Mouse (Mus musculus) embryonic fibroblast, embryonic 13.5 days (primary cell): ENCODE measurements around the gene H2al1c. TPM values are rescaled to one million over a fixed set of nuclear protein-coding genes. Genes with fewer than 3 reads are reported as not detected.
"Not testable (repeated sequence)": the region's sequence is repeated elsewhere in the genome, so short reads cannot be mapped to it uniquely, and the experiment has no call there.

ENCODE experiments used
- H3K27ac ChIP-seq: 2 replicates; pipeline ENCODE4 v1.5.1; 2012; ENCODE audit warnings: low read length, control low read depth, inconsistent platforms; ENCODE audit not compliant: insufficient read depth
- H3K4me1 ChIP-seq: 2 replicates; pipeline ENCODE4 v1.6.1; 2011; ENCODE audit warnings: low read length; ENCODE audit not compliant: control insufficient read depth, insufficient read depth
- H3K4me3 ChIP-seq: 2 replicates; pipeline ENCODE4 v1.5.1; 2011; ENCODE audit warnings: mild to moderate bottlenecking, control low read depth, low read length; ENCODE audit not compliant: insufficient read depth
- CTCF ChIP-seq: IDR thresholded peaks from 2 replicates; pipeline ENCODE4 v1.5.1; 2011; ENCODE audit warnings: mild to moderate bottlenecking, control low read depth, low read length, moderate library complexity, borderline replicate concordance; ENCODE audit not compliant: insufficient read depth
- POLR2A ChIP-seq: IDR thresholded peaks from 2 replicates; pipeline ENCODE4 v1.6.1; 2011; ENCODE audit warnings: low read depth, mild to moderate bottlenecking, control low read depth, low read length, moderate library complexity
- polyA plus RNA-seq: library from polyadenylated mRNA; stranded (reverse); fragments of >200 nt; gene quantifications from 2 replicates; pipeline ENCODE4 v1.2.4, GENCODE M21; 2011; ENCODE audit warnings: low read depth; ENCODE audit not compliant: missing spikeins, insufficient read length

The H2al1c gene
- polyA plus RNA-seq, 1 experiment = not detected

DNA sequence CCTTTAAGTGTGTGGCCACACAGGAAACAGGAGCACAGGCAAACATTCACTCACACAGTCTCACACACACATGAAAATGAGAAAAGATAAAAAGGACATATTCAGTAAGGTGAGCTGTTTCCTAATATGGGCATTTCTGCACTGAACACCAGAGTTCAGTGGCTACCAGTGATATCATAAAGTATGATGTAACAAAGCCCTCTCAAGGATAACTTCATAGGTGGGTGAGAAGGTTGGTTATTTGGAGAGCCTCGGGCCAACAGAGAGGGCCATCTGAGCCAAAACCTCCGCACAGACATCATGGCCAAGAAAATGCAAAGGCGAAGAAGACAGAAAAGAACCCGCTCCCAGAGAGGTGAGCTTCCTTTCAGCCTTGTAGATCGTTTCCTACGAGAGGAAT, 15.7 kb downstream of the H2al1c start, which contains the start of gene H2al1h:
Gene H2al1h (plus strand): TSS at position 301 of the 400 bp plus-strand sequence.
- H3K4me3 ChIP-seq, H3K4me1 ChIP-seq, H3K27ac ChIP-seq: not testable (repeated sequence)

DNA sequence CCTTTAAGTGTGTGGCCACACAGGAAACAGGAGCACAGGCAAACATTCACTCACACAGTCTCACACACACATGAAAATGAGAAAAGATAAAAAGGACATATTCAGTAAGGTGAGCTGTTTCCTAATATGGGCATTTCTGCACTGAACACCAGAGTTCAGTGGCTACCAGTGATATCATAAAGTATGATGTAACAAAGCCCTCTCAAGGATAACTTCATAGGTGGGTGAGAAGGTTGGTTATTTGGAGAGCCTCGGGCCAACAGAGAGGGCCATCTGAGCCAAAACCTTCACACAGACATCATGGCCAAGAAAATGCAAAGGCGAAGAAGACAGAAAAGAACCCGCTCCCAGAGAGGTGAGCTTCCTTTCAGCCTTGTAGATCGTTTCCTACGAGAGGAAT, 18.9 kb downstream of the H2al1c start, which contains the start of gene H2al1i:
Gene H2al1i (plus strand): TSS at position 301 of the 400 bp plus-strand sequence.
- not testable (repeated sequence) for H3K4me3 ChIP-seq, H3K4me1 ChIP-seq, H3K27ac ChIP-seq

DNA sequence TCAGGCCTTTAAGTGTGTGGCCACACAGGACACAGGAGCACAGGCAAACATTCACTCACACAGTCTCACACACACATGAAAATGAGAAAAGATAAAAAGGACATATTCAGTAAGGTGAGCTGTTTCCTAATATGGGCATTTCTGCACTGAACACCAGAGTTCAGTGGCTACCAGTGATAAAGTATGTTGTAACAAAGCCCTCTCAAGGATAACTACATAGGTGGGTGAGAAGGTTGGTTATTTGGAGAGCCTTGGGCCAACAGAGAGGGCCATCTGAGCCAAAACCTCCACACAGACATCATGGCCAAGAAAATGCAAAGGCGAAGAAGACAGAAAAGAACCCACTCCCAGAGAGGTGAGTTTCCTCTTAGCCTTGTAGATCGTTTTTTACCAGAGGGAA, 22.1 kb downstream of the H2al1c start, which contains the start of gene H2al1j:
Gene H2al1j (plus strand): TSS at position 301 of the 400 bp plus-strand sequence.
- not testable (repeated sequence) for H3K4me3 ChIP-seq, H3K4me1 ChIP-seq, H3K27ac ChIP-seq

DNA sequence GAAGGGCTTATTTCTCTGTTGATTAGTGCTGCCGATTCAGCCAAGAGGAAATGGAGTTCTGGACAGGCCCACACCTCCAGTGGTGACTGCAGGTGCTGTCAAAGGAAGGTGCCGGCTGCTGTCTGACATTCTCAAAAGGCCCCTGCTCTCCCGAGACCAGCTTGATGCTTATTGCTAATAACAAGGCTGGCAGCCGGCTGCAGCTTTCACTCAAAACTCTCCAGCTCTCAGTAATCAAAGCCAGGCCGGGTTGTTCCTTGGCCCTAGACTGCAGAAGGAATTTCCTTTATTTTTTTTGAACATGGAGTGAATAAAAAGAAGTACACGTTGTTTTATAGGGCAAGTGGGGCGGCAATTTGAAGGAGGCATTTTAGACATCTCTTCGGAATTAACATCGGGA, 40.3 kb downstream of the H2al1c start:
- Histone ChIP-seq H3K4me3 (no peak overlapping the region), H3K27ac (no peak overlapping the region), H3K4me1 (no peaks in the 10 kb centered on the region)
- no peak for TF ChIP-seq POLR2A
- no peak for TF ChIP-seq CTCF

DNA sequence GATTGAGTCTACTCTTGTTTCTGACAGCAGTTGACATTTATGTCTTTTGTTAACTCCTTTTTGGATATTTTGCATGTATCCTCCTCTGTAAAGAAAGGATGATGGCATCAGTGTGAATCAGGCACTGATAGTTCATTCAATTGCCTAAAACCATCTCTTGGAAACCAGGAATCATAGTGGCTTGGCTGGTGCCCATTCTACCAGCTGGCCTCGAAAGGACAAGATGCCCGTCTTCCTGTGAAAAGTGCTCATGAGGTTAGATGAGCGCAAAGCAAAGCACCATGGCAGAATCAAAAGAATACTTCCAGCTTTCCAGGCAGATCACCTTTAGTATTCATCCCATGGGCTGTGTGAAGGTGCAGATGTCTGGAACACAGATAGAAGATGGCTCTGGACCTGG, 41.3 kb downstream of the H2al1c start:
- no peak overlapping the region for H3K27ac ChIP-seq
- TF ChIP-seq CTCF (no peak), POLR2A (no peak)
- no peak overlapping the region for H3K4me3 ChIP-seq
- H3K4me1 ChIP-seq = no peaks in the 10 kb centered on the region

Other genes starting within 250 kb of the H2al1c start
- not detected in 2 replicates for gene H2al1a, start 6.4 kb upstream of the H2al1c start, polyA plus RNA-seq
- not detected in 2 replicates for gene H2al1b, start 3.2 kb upstream of the H2al1c start, polyA plus RNA-seq
- gene H2al1d, start 3.2 kb downstream of the H2al1c start, polyA plus RNA-seq = not detected in 2 replicates
- gene H2al1e, start 6.3 kb downstream of the H2al1c start, polyA plus RNA-seq = not detected in 2 replicates
- not detected in 2 replicates for gene H2al1f, start 9.5 kb downstream of the H2al1c start, polyA plus RNA-seq
- not detected in 2 replicates for gene H2al1g, start 12.6 kb downstream of the H2al1c start, polyA plus RNA-seq
- gene H2al1h, start 15.8 kb downstream of the H2al1c start, polyA plus RNA-seq = not detected in 2 replicates
- gene H2al1i, start 19.0 kb downstream of the H2al1c start, polyA plus RNA-seq = not detected in 2 replicates
- not detected in 2 replicates for gene H2al1j, start 22.2 kb downstream of the H2al1c start, polyA plus RNA-seq